Mouse (Mus musculus) testis, adult 2 months (tissue): ENCODE measurements around the gene Defb20.

Experiments used
- CTCF ChIP-seq: fragments of 200-500 bp; IDR thresholded peaks from 2 replicates; pipeline ENCODE4 v1.5.1; 2012; ENCODE audit warnings: low read depth, mild to moderate bottlenecking, inconsistent platforms, low read length, moderate library complexity; ENCODE audit not compliant: control insufficient read depth, insufficient read depth, insufficient replicate concordance
- POLR2A ChIP-seq: fragments of 200-500 bp; IDR thresholded peaks from 2 replicates; pipeline ENCODE4 v1.6.1; 2012; ENCODE audit warnings: low read depth, mild to moderate bottlenecking, inconsistent platforms, low read length, moderate library complexity; ENCODE audit not compliant: control insufficient read depth

DNA sequence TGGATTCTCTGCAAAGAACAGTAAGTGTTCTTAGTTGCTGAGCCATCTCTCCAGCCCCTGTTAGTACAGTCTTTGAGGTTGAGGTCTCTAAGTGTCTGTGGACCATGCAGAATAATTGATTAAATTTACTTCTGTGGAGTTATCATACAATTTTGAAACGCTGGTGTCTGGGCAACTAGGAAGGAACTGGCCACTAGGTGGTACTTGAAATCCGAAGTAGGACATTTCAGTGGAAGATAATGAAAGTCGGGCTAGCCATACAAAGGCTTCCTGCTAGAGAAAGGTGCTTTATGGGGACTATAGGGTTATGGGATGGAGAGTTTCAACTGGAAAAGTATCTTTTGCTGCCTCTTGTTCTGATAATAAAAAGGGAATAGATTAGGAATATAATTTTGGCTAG, 4.4 kb upstream of the Defb20 start:
- no peak for TF ChIP-seq CTCF
- no peak for TF ChIP-seq POLR2A
